Mouse (Mus musculus): ENCODE measurements at regions not wholly inside any gene's neighbourhood (a gene's known extent, or its start where the extent isn't known, plus 50 kb on each side); places are given as distances from the start of the nearest gene placed in this dataset.

- DNase-seq (ENCODE audit: low spot score in 2 of 2): no peak
These were observed 134.8 kb downstream of the Gm9817 start for GRCm38 (mm10) chr13:45213116-45213834.

- no peak for DNase-seq (ENCODE audit: low spot score in 2 of 2)
These were observed 139.8 kb downstream of the Gm9817 start for GRCm38 (mm10) chr13:45218251-45218650.

- DNase-seq (ENCODE audit: low spot score in 2 of 2): no peak
These were observed 141.2 kb downstream of the Gm9817 start for GRCm38 (mm10) chr13:45219671-45220070.

- DNase-seq (ENCODE audit: low spot score in 2 of 2): no peak
These were observed 152.3 kb downstream of the Gm9817 start for GRCm38 (mm10) chr13:45230804-45231203.

GRCm38 (mm10) chr13:45235236-45235635 lies 154.3 kb upstream of the Mylip start:
- DNase-seq (ENCODE audit: low spot score in 2 of 2): no peak

GRCm38 (mm10) chr13:45238258-45238657 lies 151.3 kb upstream of the Mylip start:
- DNase-seq (ENCODE audit: low spot score in 2 of 2): no peak

- DNase-seq (ENCODE audit: low spot score in 2 of 2): no peak
These were observed 150.4 kb upstream of the Mylip start for GRCm38 (mm10) chr13:45239153-45239552.

- no peak for DNase-seq (ENCODE audit: low spot score in 2 of 2)
These were observed 149.4 kb upstream of the Mylip start for GRCm38 (mm10) chr13:45240009-45240653.

GRCm38 (mm10) chr13:45242261-45242660 lies 147.3 kb upstream of the Mylip start:
- DNase-seq (ENCODE audit: low spot score in 2 of 2): no peak

GRCm38 (mm10) chr13:45242750-45243149 lies 146.8 kb upstream of the Mylip start:
- no peak for DNase-seq (ENCODE audit: low spot score in 2 of 2)

GRCm38 (mm10) chr13:45245651-45246050 lies 143.9 kb upstream of the Mylip start:
- DNase-seq (ENCODE audit: low spot score in 2 of 2): no peak

- DNase-seq (ENCODE audit: low spot score in 2 of 2): no peak
These were observed 143.2 kb upstream of the Mylip start for GRCm38 (mm10) chr13:45246341-45246740.

- DNase-seq (ENCODE audit: low spot score in 2 of 2): no peak
These were observed 139.5 kb upstream of the Mylip start for GRCm38 (mm10) chr13:45250028-45250427.

- no peak for DNase-seq (ENCODE audit: low spot score in 2 of 2)
These were observed 138.5 kb upstream of the Mylip start for GRCm38 (mm10) chr13:45251068-45251467.

- DNase-seq (ENCODE audit: low spot score in 2 of 2): no peak
These were observed 137.4 kb upstream of the Mylip start for GRCm38 (mm10) chr13:45252126-45252525.

GRCm38 (mm10) chr13:45253221-45253620 lies 136.3 kb upstream of the Mylip start:
- no peak for DNase-seq (ENCODE audit: low spot score in 2 of 2)

GRCm38 (mm10) chr13:45255277-45255676 lies 134.3 kb upstream of the Mylip start:
- DNase-seq (ENCODE audit: low spot score in 2 of 2): no peak

- DNase-seq (ENCODE audit: low spot score in 2 of 2): no peak
These were observed 127.5 kb upstream of the Mylip start for GRCm38 (mm10) chr13:45262011-45262410.

GRCm38 (mm10) chr13:45266287-45267064 lies 123.1 kb upstream of the Mylip start:
- no peak for DNase-seq (ENCODE audit: low spot score in 2 of 2)

- no peak for DNase-seq (ENCODE audit: low spot score in 2 of 2)
These were observed 122.1 kb upstream of the Mylip start for GRCm38 (mm10) chr13:45267446-45267845.

- DNase-seq (ENCODE audit: low spot score in 2 of 2): no peak
These were observed 121.6 kb upstream of the Mylip start for GRCm38 (mm10) chr13:45267906-45268305.

- no peak for DNase-seq (ENCODE audit: low spot score in 2 of 2)
These were observed 115.2 kb upstream of the Mylip start for GRCm38 (mm10) chr13:45274261-45274884.
